Mouse (Mus musculus): ENCODE measurements around the gene Fanci. TPM values are rescaled to one million over a fixed set of nuclear protein-coding genes. Genes with fewer than 3 reads are reported as not detected.

Fanci gene
- polyA plus RNA-seq, 1 experiment from 2014 or later: 24.0 TPM

DNA sequence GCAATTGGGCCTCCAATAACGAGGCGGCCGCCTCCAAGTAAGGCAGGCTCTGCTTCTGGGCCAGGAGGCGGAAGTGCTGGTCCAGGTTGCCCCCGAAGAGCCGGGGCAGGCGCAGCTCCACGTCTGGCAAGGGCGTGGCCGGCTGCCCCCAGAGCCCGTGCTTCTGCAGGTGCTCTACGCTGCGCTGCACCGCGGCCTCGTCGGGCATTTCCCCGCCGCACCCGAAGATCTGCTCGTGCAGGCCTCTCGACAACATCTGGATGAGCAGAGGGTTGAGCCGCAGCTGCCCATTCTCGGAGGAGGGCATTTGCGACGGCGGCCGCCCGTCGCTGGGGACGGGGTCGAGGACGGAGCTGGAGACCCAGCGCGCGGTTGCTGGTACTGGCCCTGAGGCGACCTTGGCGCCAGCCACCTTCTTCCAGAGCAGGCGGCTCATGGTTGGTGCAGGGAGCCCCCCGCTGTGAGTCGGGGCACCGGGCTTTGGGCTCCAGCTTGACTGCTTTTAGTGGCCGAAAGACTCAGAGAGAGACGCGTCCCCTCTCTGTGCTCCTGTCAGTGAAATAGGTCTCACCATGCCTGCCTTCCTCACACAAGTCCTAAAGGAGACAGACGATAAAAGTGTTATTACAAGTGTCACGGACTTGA is 73.2 kb downstream of the Fanci start:
- peak; percentile 67 for DNase-seq (ENCODE audit: low spot score)
- 6% methylated on average over 47 of the region's 47 CpGs for WGBS
- peak overlapping the region; percentile 83 for H3K9ac ChIP-seq (ENCODE audit: low read length)
- peaks cover 12% of the 10 kb centered on the region for H3K4me1 ChIP-seq (replicated peaks; ENCODE audit: control insufficient read depth, insufficient read depth, low read length)
- H3K4me3 ChIP-seq (ENCODE audit: low read depth, low read length): peak overlapping the region; percentile 91
- peak overlapping the region; percentile 90 for H3K4me2 ChIP-seq (ENCODE audit: low read depth, low read length, severe bottlenecking)
- H3K27ac ChIP-seq (ENCODE audit: low read depth, low read length): no peak overlapping the region
- no peaks in the 10 kb centered on the region for H3K9me3 ChIP-seq (ENCODE audit: control insufficient read depth, low read length)
- H3K27me3 ChIP-seq (ENCODE audit: control insufficient read depth, insufficient read depth, low read length): no peaks in the 10 kb centered on the region
- H3K36me3 ChIP-seq (ENCODE audit: control insufficient read depth, insufficient read depth, low read length): no peaks in the 10 kb centered on the region; the same call in 1 of the 2 replicates
- ATAC-seq (replicated peaks; ENCODE audit: low FRiP score): no peak

GRCm38 (mm10) chr7:79465461-79466044 is 73.8 kb downstream of the Fanci start:
- peak overlapping the region; percentile 75 for H3K27ac ChIP-seq (ENCODE audit: low read depth, low read length)
- peak; percentile 83 for DNase-seq (ENCODE audit: low spot score)
- peak overlapping the region; percentile 90 for H3K4me2 ChIP-seq (ENCODE audit: low read depth, low read length, severe bottlenecking)
- whole genome bisulfite sequencing: under 1% methylated on average over 47 of the region's 47 CpGs
- H3K4me1 ChIP-seq (replicated peaks; ENCODE audit: control insufficient read depth, insufficient read depth, low read length): peaks cover 12% of the 10 kb centered on the region
- H3K27me3 ChIP-seq (ENCODE audit: control insufficient read depth, insufficient read depth, low read length): no peaks in the 10 kb centered on the region
- no peaks in the 10 kb centered on the region for H3K9me3 ChIP-seq (ENCODE audit: control insufficient read depth, low read length)
- ATAC-seq (replicated peaks; ENCODE audit: low FRiP score): peak; percentile 68
- peak overlapping the region; percentile 83 for H3K9ac ChIP-seq (ENCODE audit: low read length)
- H3K4me3 ChIP-seq (ENCODE audit: low read depth, low read length): peak overlapping the region; percentile 91
- no peaks in the 10 kb centered on the region; the same call in 1 of the 2 replicates for H3K36me3 ChIP-seq (ENCODE audit: control insufficient read depth, insufficient read depth, low read length)

GRCm38 (mm10) chr7:79466053-79466901 is 74.5 kb downstream of the Fanci start, which contains the start of gene Polg:
Gene Polg (minus strand): TSS chr7:79466362.
- peak within 1 kb of the TSS; percentile 90 for H3K4me2 ChIP-seq (ENCODE audit: low read depth, low read length, severe bottlenecking)
- WGBS: under 1% methylated on average over 76 of the region's 76 CpGs
- H3K9ac ChIP-seq (ENCODE audit: low read length): peak within 1 kb of the TSS; percentile 83
- no peaks in the 10 kb centered on the region for H3K9me3 ChIP-seq (ENCODE audit: control insufficient read depth, low read length)
- H3K4me3 ChIP-seq (ENCODE audit: low read depth, low read length): peak within 1 kb of the TSS; percentile 91
- ATAC-seq (replicated peaks; ENCODE audit: low FRiP score) (peak; percentile 95), DNase-seq (ENCODE audit: low spot score) (peak; percentile 100)
- H3K27me3 ChIP-seq (ENCODE audit: control insufficient read depth, insufficient read depth, low read length): no peaks in the 10 kb centered on the region
- H3K27ac ChIP-seq (ENCODE audit: low read depth, low read length): peak within 1 kb of the TSS; percentile 75
- peaks cover 12% of the 10 kb centered on the region for H3K4me1 ChIP-seq (replicated peaks; ENCODE audit: control insufficient read depth, insufficient read depth, low read length)
- no peaks in the 10 kb centered on the region; the same call in 1 of the 2 replicates for H3K36me3 ChIP-seq (ENCODE audit: control insufficient read depth, insufficient read depth, low read length)

GRCm38 (mm10) chr7:79467951-79468350 is 76.2 kb downstream of the Fanci start:
- peak overlapping the region; percentile 31; the same call in 1 of the 2 replicates for H3K4me2 ChIP-seq (ENCODE audit: low read depth, low read length, severe bottlenecking)
- H3K27ac ChIP-seq (ENCODE audit: low read depth, low read length): no peak overlapping the region
- H3K4me3 ChIP-seq (ENCODE audit: low read depth, low read length): peak overlapping the region; percentile 6; the same call in 1 of the 2 replicates
- H3K9ac ChIP-seq (ENCODE audit: low read length): no peak overlapping the region
- no peaks in the 10 kb centered on the region for H3K9me3 ChIP-seq (ENCODE audit: control insufficient read depth, low read length)
- DNase-seq (ENCODE audit: low spot score): no peak
- H3K36me3 ChIP-seq (ENCODE audit: control insufficient read depth, insufficient read depth, low read length): no peaks in the 10 kb centered on the region
- WGBS: 20% methylated on average over 2 of the region's 6 CpGs
- no peaks in the 10 kb centered on the region for H3K27me3 ChIP-seq (ENCODE audit: control insufficient read depth, insufficient read depth, low read length)
- peaks cover 12% of the 10 kb centered on the region for H3K4me1 ChIP-seq (replicated peaks; ENCODE audit: control insufficient read depth, insufficient read depth, low read length)
- ATAC-seq (replicated peaks; ENCODE audit: low FRiP score): no peak

- no peak for DNase-seq (ENCODE audit: low spot score)
Observed at GRCm38 (mm10) chr7:79468994-79469393, 77.3 kb downstream of the Fanci start.

DNA sequence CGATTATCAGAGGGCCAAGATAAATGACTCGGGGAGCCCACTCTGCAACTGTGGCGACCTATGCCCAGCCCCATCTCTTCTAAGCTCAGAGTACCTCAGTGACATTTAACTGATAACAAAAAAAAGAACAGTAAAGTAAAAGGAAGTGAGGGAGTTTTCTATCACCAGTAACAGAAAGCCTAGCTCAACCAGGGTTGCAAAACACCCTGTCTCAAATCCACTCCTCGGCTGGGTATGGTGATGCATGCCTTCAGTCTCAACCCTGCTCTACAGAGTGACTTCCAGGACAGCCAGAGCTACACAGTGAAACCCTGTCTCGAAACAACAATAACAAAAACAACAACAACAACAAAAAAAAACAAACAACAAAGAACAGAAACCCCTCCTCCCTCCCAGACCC is 78.0 kb downstream of the Fanci start:
- no peaks in the 10 kb centered on the region for H3K36me3 ChIP-seq (ENCODE audit: control insufficient read depth, insufficient read depth, low read length)
- 81% methylated on average over 5 of the region's 5 CpGs for WGBS
- H3K4me2 ChIP-seq (ENCODE audit: low read depth, low read length, severe bottlenecking): no peak overlapping the region
- H3K27me3 ChIP-seq (ENCODE audit: control insufficient read depth, insufficient read depth, low read length): no peaks in the 10 kb centered on the region
- no peak for DNase-seq (ENCODE audit: low spot score)
- H3K9ac ChIP-seq (ENCODE audit: low read length): no peak overlapping the region
- H3K4me3 ChIP-seq (ENCODE audit: low read depth, low read length): no peak overlapping the region
- peaks cover 5% of the 10 kb centered on the region; the same call in 1 of the 2 replicates for H3K4me1 ChIP-seq (replicated peaks; ENCODE audit: control insufficient read depth, insufficient read depth, low read length)
- no peak overlapping the region for H3K27ac ChIP-seq (ENCODE audit: low read depth, low read length)
- H3K9me3 ChIP-seq (ENCODE audit: control insufficient read depth, low read length): no peaks in the 10 kb centered on the region
- ATAC-seq (replicated peaks; ENCODE audit: low FRiP score): no peak

More at GRCm38 (mm10) chr7:79468994-79469393, 77.3 kb downstream of the Fanci start:
- Histone ChIP-seq H3K36me3 (ENCODE audit: control insufficient read depth, insufficient read depth, low read length) (no peaks in the 10 kb centered on the region), H3K27me3 (ENCODE audit: control insufficient read depth, insufficient read depth, low read length) (no peaks in the 10 kb centered on the region), H3K9me3 (ENCODE audit: control insufficient read depth, low read length) (no peaks in the 10 kb centered on the region), H3K4me1 (replicated peaks; ENCODE audit: control insufficient read depth, insufficient read depth, low read length) (peaks cover 12% of the 10 kb centered on the region), H3K4me3 (ENCODE audit: low read depth, low read length) (no peak overlapping the region), H3K4me2 (ENCODE audit: low read depth, low read length, severe bottlenecking) (no peak overlapping the region), H3K9ac (ENCODE audit: low read length) (no peak overlapping the region), H3K27ac (ENCODE audit: low read depth, low read length) (no peak overlapping the region)
- ATAC-seq (replicated peaks; ENCODE audit: low FRiP score): no peak
- WGBS: 44% methylated on average over 8 of the region's 8 CpGs

DNA sequence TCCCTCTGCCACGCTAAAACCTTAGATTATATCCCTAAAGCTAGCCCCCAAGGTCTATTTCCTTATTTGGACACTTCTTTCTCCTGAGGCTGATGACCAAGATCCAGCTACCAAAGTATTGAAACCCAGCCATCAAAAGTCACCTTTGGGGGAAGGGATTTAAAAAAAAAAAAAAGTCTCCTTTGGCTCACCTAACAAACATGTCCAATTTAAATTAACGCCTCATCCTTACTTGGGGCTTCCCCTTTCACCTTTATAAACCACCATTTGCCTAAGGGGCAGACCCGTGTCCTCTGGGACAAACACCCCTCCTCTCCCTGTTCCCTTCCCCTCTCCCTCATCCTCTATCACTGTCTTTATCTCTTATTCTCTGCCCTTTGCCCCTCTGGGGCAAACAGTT is 79.0 kb downstream of the Fanci start:
- Histone ChIP-seq H3K4me2 (ENCODE audit: low read depth, low read length, severe bottlenecking) (no peak overlapping the region), H3K4me3 (ENCODE audit: low read depth, low read length) (no peak overlapping the region)

GRCm38 (mm10) chr7:79471436-79471835 is 79.7 kb downstream of the Fanci start:
- H3K9ac ChIP-seq (ENCODE audit: low read length): no peak overlapping the region
- no peaks in the 10 kb centered on the region for H3K4me1 ChIP-seq (replicated peaks; ENCODE audit: control insufficient read depth, insufficient read depth, low read length)
- DNase-seq (ENCODE audit: low spot score): no peak
- ATAC-seq (replicated peaks; ENCODE audit: low FRiP score): no peak
- no peaks in the 10 kb centered on the region for H3K27me3 ChIP-seq (ENCODE audit: control insufficient read depth, insufficient read depth, low read length)
- no peak overlapping the region for H3K27ac ChIP-seq (ENCODE audit: low read depth, low read length)
- 76% methylated on average over 7 of the region's 7 CpGs for WGBS
- H3K36me3 ChIP-seq (ENCODE audit: control insufficient read depth, insufficient read depth, low read length): no peaks in the 10 kb centered on the region
- no peak overlapping the region for H3K4me2 ChIP-seq (ENCODE audit: low read depth, low read length, severe bottlenecking)
- no peaks in the 10 kb centered on the region for H3K9me3 ChIP-seq (ENCODE audit: control insufficient read depth, low read length)
- H3K4me3 ChIP-seq (ENCODE audit: low read depth, low read length): no peak overlapping the region

More for the DNA sequence above, 79.0 kb downstream of the Fanci start:
- no peak overlapping the region for H3K27ac ChIP-seq (ENCODE audit: low read depth, low read length)
- H3K27me3 ChIP-seq (ENCODE audit: control insufficient read depth, insufficient read depth, low read length): no peaks in the 10 kb centered on the region
- H3K36me3 ChIP-seq (ENCODE audit: control insufficient read depth, insufficient read depth, low read length): no peaks in the 10 kb centered on the region
- no peaks in the 10 kb centered on the region for H3K4me1 ChIP-seq (replicated peaks; ENCODE audit: control insufficient read depth, insufficient read depth, low read length)
- WGBS: 69% methylated on average over 3 of the region's 3 CpGs
- no peak for ATAC-seq (replicated peaks; ENCODE audit: low FRiP score)
- H3K9me3 ChIP-seq (ENCODE audit: control insufficient read depth, low read length): no peaks in the 10 kb centered on the region
- H3K9ac ChIP-seq (ENCODE audit: low read length): no peak overlapping the region
- no peak for DNase-seq (ENCODE audit: low spot score)

Measured in forebrain, embryonic 11.5 days (tissue).